Mouse (Mus musculus) hindbrain, embryonic 14.5 days (tissue): ENCODE results near the gene Nucb1. TPM values are rescaled to one million over a fixed set of nuclear protein-coding genes. Genes with fewer than 3 reads are reported as not detected.

Experiments
- ATAC-seq: fragments of 200-750 bp; cut with Nextera tagmentation; 2 replicates; pipeline ENCODE4 v1.8.0; 2017; ENCODE audit warnings: moderate number of reproducible peaks, mild to moderate bottlenecking, moderate TSS enrichment, moderate library complexity; ENCODE audit not compliant: low FRiP score
- DNase-seq: peaks from one replicate; pipeline ENCODE4 v3.0.0-alpha.2; 2015; ENCODE audit warnings: low spot score
- H3K27ac ChIP-seq: fragments of 300-500 bp; sonication (generic); 2 replicates; pipeline ENCODE4 v1.5.1; 2014; ENCODE audit warnings: mild to moderate bottlenecking, moderate library complexity
- H3K27me3 ChIP-seq: fragments of 300-500 bp; sonication (generic); 2 replicates; pipeline ENCODE4 v1.6.1; 2014; ENCODE audit warnings: mild to moderate bottlenecking, low read length, mixed read lengths; ENCODE audit not compliant: control insufficient read depth, insufficient read depth
- H3K36me3 ChIP-seq: fragments of 300-500 bp; sonication (generic); replicated peaks from 2 replicates; pipeline ENCODE4 v1.6.1; 2014; ENCODE audit not compliant: control insufficient read depth, insufficient read depth
- H3K4me1 ChIP-seq: fragments of 300-500 bp; sonication (generic); replicated peaks from 2 replicates; pipeline ENCODE4 v1.6.1; 2014; ENCODE audit warnings: antibody characterized with exemption, low read length, mixed read lengths; ENCODE audit not compliant: control insufficient read depth, insufficient read depth
- H3K4me2 ChIP-seq: fragments of 300-500 bp; sonication (generic); replicated peaks from 2 replicates; pipeline ENCODE4 v1.6.1; 2014; ENCODE audit warnings: mild to moderate bottlenecking, moderate library complexity
- H3K4me3 ChIP-seq: fragments of 300-500 bp; sonication (generic); replicated peaks from 2 replicates; pipeline ENCODE4 v1.5.1; 2014; ENCODE audit warnings: mild to moderate bottlenecking, low read length
- H3K9ac ChIP-seq: fragments of 300-500 bp; sonication (generic); 2 replicates; pipeline ENCODE4 v1.6.1; 2014
- H3K9me3 ChIP-seq: fragments of 300-500 bp; sonication (generic); 2 replicates; pipeline ENCODE4 v1.6.1; 2016; ENCODE audit warnings: low read length; ENCODE audit not compliant: control insufficient read depth
- WGBS: fragments of 180-500 bp; shearing (Covaris S2); extraction: QIAGEN DNeasy Blood & Tissue Kit; methylation state at CpG from one replicate; pipeline ENCODE4 v1.1.7; 2014; 5-methylcytosine and 5-hydroxymethylcytosine counted together
- polyA plus RNA-seq: library from polyadenylated mRNA; unstranded; fragments of >200 nt; fragmentation: Nextera tagmentation; extraction: Ambion mirVana; gene quantifications from 2 replicates; pipeline ENCODE4 v1.2.1, GENCODE M21; 2014

Gene Nucb1
- polyA plus RNA-seq, 1 experiment from 2014 or later = 121 TPM

DNA sequence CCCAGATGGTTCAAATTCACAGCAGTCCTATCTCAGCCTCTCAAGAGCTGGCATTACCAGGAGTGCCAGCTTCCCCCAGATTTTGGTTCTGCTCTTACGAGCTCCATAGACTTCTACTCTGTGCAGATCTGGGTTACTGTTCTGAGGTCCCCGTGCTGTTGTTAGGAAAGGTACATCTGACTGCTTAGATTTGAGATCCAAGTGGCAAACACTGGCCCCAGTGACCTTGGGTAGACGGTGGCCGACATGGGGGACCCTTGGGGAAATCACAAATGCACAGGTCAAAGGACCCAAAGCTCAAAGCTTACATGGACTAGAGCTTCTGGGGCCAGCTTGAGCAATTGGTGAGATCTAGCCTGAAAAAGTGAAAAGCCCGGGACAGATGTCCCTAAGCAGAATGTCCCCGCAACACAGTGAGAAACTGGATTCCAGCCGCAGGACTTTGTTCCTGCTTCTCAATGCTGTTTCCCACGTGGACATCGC is 53.4 kb downstream of the Nucb1 start:
- ATAC-seq (no peak), DNase-seq (no peak)
- Histone ChIP-seq H3K36me3 (peaks cover 69% of the 10 kb centered on the region), H3K27ac (no peak overlapping the region), H3K27me3 (no peaks in the 10 kb centered on the region), H3K4me2 (peak overlapping the region; percentile 92), H3K9ac (peak overlapping the region; percentile 82), H3K9me3 (no peaks in the 10 kb centered on the region), H3K4me1 (peaks cover 31% of the 10 kb centered on the region), H3K4me3 (peak overlapping the region; percentile 78; the same call in 1 of the 2 replicates)
- 48% methylated on average over 9 of the region's 9 CpGs for WGBS

DNA sequence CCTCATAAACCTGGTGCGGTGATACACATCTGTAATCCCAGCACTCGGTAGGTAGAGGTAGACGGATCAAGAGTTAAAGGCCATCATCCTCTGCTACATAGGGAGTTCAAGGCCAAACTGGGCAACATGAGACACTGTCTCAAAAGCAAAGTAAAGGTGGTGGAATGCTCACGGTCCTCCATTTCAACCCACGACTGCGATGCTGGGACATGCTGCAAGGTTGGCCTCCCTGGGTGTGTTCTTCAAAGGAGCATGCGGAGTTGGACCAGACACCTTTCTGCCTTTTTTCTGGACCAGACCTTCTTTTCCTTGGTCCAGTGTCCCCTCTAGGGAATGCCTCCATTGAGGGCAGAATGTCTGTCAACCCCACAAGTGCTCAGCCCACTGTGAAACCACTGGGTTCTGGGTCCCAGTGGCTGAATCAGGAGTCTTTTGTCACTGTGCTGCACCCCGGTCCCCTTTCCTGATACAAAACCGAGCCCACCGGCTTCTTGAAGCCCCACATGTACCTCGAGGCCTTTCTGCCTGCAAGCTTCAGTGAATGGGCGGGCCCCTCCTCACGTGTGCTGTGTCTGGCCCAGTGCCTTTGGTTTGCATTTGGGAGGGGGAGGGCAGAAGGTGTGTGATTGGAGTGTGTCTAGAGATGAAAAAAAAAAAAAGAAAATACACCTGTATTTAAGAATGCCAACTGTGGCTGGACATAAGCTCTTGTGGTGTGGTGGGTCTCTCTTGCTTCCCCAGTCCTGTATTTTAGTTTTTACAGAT is 54.1 kb downstream of the Nucb1 start:
- Histone ChIP-seq H3K27ac (no peak overlapping the region), H3K4me3 (no peak overlapping the region), H3K9ac (no peak overlapping the region), H3K4me1 (peaks cover 30% of the 10 kb centered on the region), H3K27me3 (no peaks in the 10 kb centered on the region), H3K4me2 (no peak overlapping the region), H3K9me3 (no peaks in the 10 kb centered on the region), H3K36me3 (peaks cover 68% of the 10 kb centered on the region)
- ATAC-seq (no peak), DNase-seq (no peak)
- WGBS = 76% methylated on average over 13 of the region's 13 CpGs

DNA sequence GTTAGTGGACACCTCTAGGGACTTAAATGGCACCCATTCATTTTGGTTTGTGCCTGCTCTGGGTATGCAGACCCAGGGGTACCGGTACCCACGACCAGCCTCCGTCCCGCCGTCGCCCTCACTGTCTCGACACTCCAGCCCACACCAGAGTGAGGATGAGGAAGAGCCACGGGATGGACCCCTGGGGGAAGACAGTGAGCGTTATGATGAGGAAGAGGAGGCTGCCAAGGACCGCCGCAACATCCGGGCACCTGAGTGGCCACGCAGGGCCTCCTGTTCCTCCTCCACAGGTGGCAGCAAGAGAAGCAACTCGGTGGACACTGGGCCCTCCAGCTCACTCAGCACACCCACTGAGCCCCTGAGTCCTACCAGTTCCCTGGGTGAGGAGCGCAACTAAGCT is 55.2 kb downstream of the Nucb1 start:
- no peaks in the 10 kb centered on the region for H3K27me3 ChIP-seq
- 93% methylated on average over 15 of the region's 15 CpGs for WGBS

GRCm38 (mm10) chr7:45451344-45451982 is 58.7 kb downstream of the Nucb1 start:
- Histone ChIP-seq H3K9ac (0 out of 2 replicates have a peak overlapping the region, but pooled peaks have one; percentile 0), H3K4me1 (peaks cover under 1% of the 10 kb centered on the region; the same call in 1 of the 2 replicates), H3K4me2 (no peak overlapping the region), H3K4me3 (no peak overlapping the region), H3K9me3 (no peaks in the 10 kb centered on the region), H3K27me3 (no peaks in the 10 kb centered on the region), H3K27ac (no peak overlapping the region), H3K36me3 (peaks cover 70% of the 10 kb centered on the region)
- 51% methylated on average over 23 of the region's 23 CpGs for WGBS
- DNase-seq (peak; percentile 84), ATAC-seq (peak; percentile 69)

More for the DNA sequence above, 55.2 kb downstream of the Nucb1 start:
- no peak overlapping the region for H3K27ac ChIP-seq
- H3K4me3 ChIP-seq = no peak overlapping the region
- peaks cover 70% of the 10 kb centered on the region for H3K36me3 ChIP-seq
- no peak overlapping the region for H3K4me2 ChIP-seq
- H3K4me1 ChIP-seq = peaks cover 20% of the 10 kb centered on the region
- DNase-seq (no peak), ATAC-seq (no peak)
- H3K9me3 ChIP-seq = no peaks in the 10 kb centered on the region
- no peak overlapping the region for H3K9ac ChIP-seq

GRCm38 (mm10) chr7:45449974-45450373 is 60.2 kb downstream of the Nucb1 start:
- ATAC-seq (no peak), DNase-seq (no peak)
- Histone ChIP-seq H3K9me3 (no peaks in the 10 kb centered on the region), H3K27me3 (no peaks in the 10 kb centered on the region), H3K9ac (no peak overlapping the region), H3K4me2 (no peak overlapping the region), H3K4me3 (no peak overlapping the region), H3K36me3 (peaks cover 59% of the 10 kb centered on the region), H3K4me1 (no peaks in the 10 kb centered on the region), H3K27ac (no peak overlapping the region)
- 93% methylated on average over 1 of the region's 1 CpGs for WGBS

- Histone ChIP-seq H3K27ac (no peak overlapping the region), H3K9ac (no peak overlapping the region), H3K4me2 (no peak overlapping the region), H3K27me3 (no peaks in the 10 kb centered on the region), H3K9me3 (no peaks in the 10 kb centered on the region), H3K36me3 (peaks cover 60% of the 10 kb centered on the region), H3K4me1 (no peaks in the 10 kb centered on the region), H3K4me3 (no peak overlapping the region)
- no peak for ATAC-seq
- 42% methylated on average over 11 of the region's 11 CpGs for WGBS
- no peak for DNase-seq
These were observed 62.7 kb downstream of the Nucb1 start for GRCm38 (mm10) chr7:45447325-45447990.

GRCm38 (mm10) chr7:45446589-45446988 is 63.6 kb downstream of the Nucb1 start:
- Histone ChIP-seq H3K4me3 (no peak overlapping the region), H3K27me3 (no peaks in the 10 kb centered on the region), H3K27ac (no peak overlapping the region), H3K4me2 (no peak overlapping the region), H3K36me3 (peaks cover 57% of the 10 kb centered on the region), H3K9me3 (no peaks in the 10 kb centered on the region), H3K4me1 (no peaks in the 10 kb centered on the region), H3K9ac (no peak overlapping the region)
- ATAC-seq (no peak), DNase-seq (no peak)

GRCm38 (mm10) chr7:45443526-45444420 is 66.4 kb downstream of the Nucb1 start:
- peaks cover 59% of the 10 kb centered on the region for H3K36me3 ChIP-seq
- ATAC-seq (no peak), DNase-seq (no peak)
- no peaks in the 10 kb centered on the region for H3K9me3 ChIP-seq
- 90% methylated on average over 22 of the region's 22 CpGs for WGBS
- no peak overlapping the region for H3K9ac ChIP-seq
- no peak overlapping the region for H3K27ac ChIP-seq
- no peak overlapping the region for H3K4me2 ChIP-seq
- H3K4me3 ChIP-seq = no peak overlapping the region
- H3K4me1 ChIP-seq = no peaks in the 10 kb centered on the region
- H3K27me3 ChIP-seq = no peaks in the 10 kb centered on the region
